Mouse (Mus musculus) adrenal gland, postnatal 14 days (tissue): Measurements from ENCODE around the gene Gm8773. TPM values are rescaled to one million over a fixed set of nuclear protein-coding genes. Genes with fewer than 3 reads are reported as not detected.
A peak's percentile ranks its signal among the peaks of the same experiment; 100 is the strongest.

Source experiments
- DNase-seq: peaks from one replicate; pipeline ENCODE4 v3.0.0; 2021; ENCODE audit warnings: mixed read lengths
- long read RNA-seq, 2 experiments: library from polyadenylated mRNA; stranded (forward); transcript quantifications; one replicate each; pipeline ENCODE4 v2.0.0; 2021
- total RNA-seq: library from RNA; stranded (reverse); gene quantifications from 2 replicates; pipeline ENCODE4 v1.2.3, GENCODE M21; 2021

The Gm8773 gene
- total RNA-seq, result not detected in 2 replicates
- long read RNA-seq, experiment 1, result 0 reads
- long read RNA-seq, experiment 2, result 0 reads

- peak; percentile 9 for DNase-seq
These were observed at the start of gene Gm8773 for GRCm38 (mm10) chr5:5573749-5574317. Gene Gm8773, plus strand, starts transcription at chr5:5573799.

- no peak for DNase-seq
These were observed 39.8 kb upstream of the Gm8773 start for GRCm38 (mm10) chr5:5533656-5534420.

GRCm38 (mm10) chr5:5536131-5536530 lies 37.5 kb upstream of the Gm8773 start:
- DNase-seq, result no peak

GRCm38 (mm10) chr5:5539771-5540170 lies 33.8 kb upstream of the Gm8773 start:
- no peak for DNase-seq

- no peak for DNase-seq
These were observed 33.2 kb upstream of the Gm8773 start for GRCm38 (mm10) chr5:5540385-5540784.

- DNase-seq, result no peak
These were observed 22.5 kb upstream of the Gm8773 start for GRCm38 (mm10) chr5:5551110-5551509.

- DNase-seq, result peak; percentile 96
These were observed 14.4 kb upstream of the Gm8773 start, which contains the start of gene Gtpbp10 for GRCm38 (mm10) chr5:5559079-5559740. Gene Gtpbp10, minus strand, starts transcription at chr5:5559538.

- DNase-seq, result no peak
These were observed 13.8 kb upstream of the Gm8773 start for GRCm38 (mm10) chr5:5559798-5560197.

- DNase-seq, result no peak
These were observed 12.4 kb upstream of the Gm8773 start for GRCm38 (mm10) chr5:5561041-5561706.

GRCm38 (mm10) chr5:5562435-5562834 lies 11.2 kb upstream of the Gm8773 start:
- no peak for DNase-seq

GRCm38 (mm10) chr5:5587686-5588085 lies 14.1 kb downstream of the Gm8773 start:
- DNase-seq, result no peak

GRCm38 (mm10) chr5:5610540-5610939 lies 36.9 kb downstream of the Gm8773 start:
- no peak for DNase-seq

- no peak for DNase-seq
These were observed 44.7 kb downstream of the Gm8773 start for GRCm38 (mm10) chr5:5618329-5618728.

GRCm38 (mm10) chr5:5625491-5625890 lies 51.9 kb downstream of the Gm8773 start:
- no peak for DNase-seq

Other genes starting within 250 kb of the Gm8773 start
- 10.6 and 19.0 TPM in 2 replicates for gene Cdk14, start 153.5 kb upstream of the Gm8773 start, total RNA-seq
- not detected in 2 replicates for gene 1700015F17Rik, start 94.7 kb upstream of the Gm8773 start, total RNA-seq
- 20.4 and 21.3 TPM in 2 replicates for gene Cldn12, start 58.8 kb upstream of the Gm8773 start, total RNA-seq
- gene Gtpbp10, start 14.3 kb upstream of the Gm8773 start, total RNA-seq, result 15.9 and 19.4 TPM in 2 replicates
- 6.8 TPM in 2 replicates for gene Cfap69, start 90.4 kb downstream of the Gm8773 start, total RNA-seq
- 35.8 and 41.6 TPM in 2 replicates for gene Steap2, start 120.8 kb downstream of the Gm8773 start, total RNA-seq
- gene Steap1, start 175.5 kb downstream of the Gm8773 start, total RNA-seq, result 26.6 and 37.6 TPM in 2 replicates